9 mouse cellular contexts compared by ENCODE assay signal in the genomic region with DNA sequence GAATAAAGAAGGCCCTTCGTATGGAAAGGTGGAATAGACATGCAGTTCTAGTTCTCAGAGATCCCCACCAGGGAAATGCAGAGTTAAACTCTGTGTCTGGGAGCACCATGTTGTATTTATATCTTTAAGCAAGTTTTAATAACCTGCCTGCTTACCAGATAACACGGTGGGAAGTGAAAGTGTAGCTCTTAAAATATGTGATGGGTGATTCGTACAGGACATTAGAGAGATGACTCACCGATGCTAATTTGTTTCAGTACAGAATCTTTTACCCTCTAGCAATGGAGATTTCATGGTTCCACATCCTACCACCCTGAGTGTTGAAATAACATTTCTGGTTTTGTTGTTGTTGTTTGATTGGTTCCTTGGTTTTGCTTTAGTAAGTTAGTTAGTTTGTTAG. TPM values are rescaled to one million over a fixed set of nuclear protein-coding genes. Genes with fewer than 3 reads are reported as not detected.
DNase-seq lines count a peak whose midpoint lies in the region; ATAC-seq and TF ChIP-seq lines count a peak whose summit lies in the region.
"Had no signal": no experiment of that assay in that cellular context is flagged by ENCODE, and none has a peak within 500 bp of the region (broad histone marks: within the 10 kb centered on the region; RNA-seq: fewer than 3 reads in every experiment).

No protein-coding gene starts in this region.

- no peak for DNase-seq in lung, embryonic 14.5 days
- DNase-seq in lung, postnatal 10 days: no peak
- no peak for DNase-seq in forebrain, embryonic 14.5 days (ENCODE audit: low spot score)
- DNase-seq in limb, embryonic 14.5 days (ENCODE audit: low spot score): no peak
- DNase-seq in retina, embryonic 14.5 days (ENCODE audit: low spot score): no peak
- no peak for DNase-seq in frontal cortex, adult 2 months (ENCODE audit: extremely low spot score in 1 of 2, low spot score in 1 of 2)
- DNase-seq in gastrocnemius, postnatal 25 days: no peak
- DNase-seq: kidney, postnatal 14 days had no signal

- no peak for TF ChIP-seq POLR2A in limb, embryonic 14.5 days (IDR thresholded peaks at IDR 0.05; ENCODE audit: borderline replicate concordance, extremely low read depth, insufficient read depth, insufficient read length)

- no peak for ATAC-seq in lung, embryonic 14.5 days (ENCODE audit: insufficient read depth)
- no peak for ATAC-seq in forebrain, embryonic 14.5 days
- no peak for ATAC-seq in limb, embryonic 14.5 days (ENCODE audit: low FRiP score, low read depth)
- no peak for ATAC-seq in stomach, embryonic 14.5 days (ENCODE audit: insufficient number of reproducible peaks, insufficient read depth, low FRiP score, low read depth)

- no peak for TF ChIP-seq CTCF in lung, embryonic 14.5 days (IDR thresholded peaks at IDR 0.05; ENCODE audit: low read depth)

- H3K4me2 ChIP-seq in lung, embryonic 14.5 days: peak overlapping the region; percentile 77
- H3K4me2 ChIP-seq in forebrain, embryonic 14.5 days (ENCODE audit: low read length): peak overlapping the region; percentile 92
- H3K4me2 ChIP-seq in limb, embryonic 14.5 days (replicated peaks; ENCODE audit: low read depth, low read length, severe bottlenecking): peak overlapping the region; percentile 64
- peak overlapping the region; percentile 78 for H3K4me2 ChIP-seq in stomach, embryonic 14.5 days (replicated peaks; ENCODE audit: low read depth, low read length)

- no peaks in the 10 kb centered on the region for H3K9me3 ChIP-seq in lung, embryonic 14.5 days (ENCODE audit: low read depth, low read length)
- no peaks in the 10 kb centered on the region for H3K9me3 ChIP-seq in forebrain, embryonic 14.5 days (replicated peaks; ENCODE audit: control insufficient read depth, low read length)
- no peaks in the 10 kb centered on the region for H3K9me3 ChIP-seq in limb, embryonic 14.5 days (ENCODE audit: control insufficient read depth, low read length)
- H3K9me3 ChIP-seq in stomach, embryonic 14.5 days (ENCODE audit: control insufficient read depth, low read depth, low read length): no peaks in the 10 kb centered on the region

- peak overlapping the region; percentile 45 for H3K9ac ChIP-seq in lung, embryonic 14.5 days
- peak overlapping the region; percentile 99 for H3K9ac ChIP-seq in forebrain, embryonic 14.5 days (ENCODE audit: low read length)
- H3K9ac ChIP-seq in limb, embryonic 14.5 days (ENCODE audit: low read depth, low read length, severe bottlenecking): 0 out of 2 replicates have a peak overlapping the region, but pooled peaks have one; percentile 96
- H3K9ac ChIP-seq in stomach, embryonic 14.5 days (replicated peaks; ENCODE audit: low read depth, low read length): no peak overlapping the region

- peaks cover 24% of the 10 kb centered on the region for H3K36me3 ChIP-seq in lung, embryonic 14.5 days (ENCODE audit: insufficient read depth)
- H3K36me3 ChIP-seq in forebrain, embryonic 14.5 days (ENCODE audit: control insufficient read depth, insufficient read depth, low read length): peaks cover 24% of the 10 kb centered on the region
- H3K36me3 ChIP-seq in limb, embryonic 14.5 days (ENCODE audit: control insufficient read depth, insufficient read depth, low read length): peaks cover 22% of the 10 kb centered on the region
- peaks cover 16% of the 10 kb centered on the region; the same call in 1 of the 2 replicates for H3K36me3 ChIP-seq in stomach, embryonic 14.5 days (ENCODE audit: control insufficient read depth, insufficient read depth, low read length)

- 24% methylated on average over 4 of the region's 4 CpGs for WGBS in lung, embryonic 14.5 days
- WGBS in forebrain, embryonic 14.5 days: 29% methylated on average over 4 of the region's 4 CpGs
- 36% methylated on average over 4 of the region's 4 CpGs for WGBS in limb, embryonic 14.5 days
- WGBS in stomach, embryonic 14.5 days: 22% methylated on average over 4 of the region's 4 CpGs

- peak overlapping the region; percentile 99 for H3K4me3 ChIP-seq in lung, embryonic 14.5 days (ENCODE audit: low read depth, low read length)
- peak overlapping the region; percentile 96 for H3K4me3 ChIP-seq in forebrain, embryonic 14.5 days (ENCODE audit: low read depth, low read length)
- H3K4me3 ChIP-seq in limb, embryonic 14.5 days (replicated peaks; ENCODE audit: low read length): peak overlapping the region; percentile 95
- peak overlapping the region; percentile 94 for H3K4me3 ChIP-seq in stomach, embryonic 14.5 days (ENCODE audit: low read depth, low read length)

- H3K4me1 ChIP-seq in lung, embryonic 14.5 days (ENCODE audit: insufficient read depth): peaks cover 19% of the 10 kb centered on the region
- H3K4me1 ChIP-seq in forebrain, embryonic 14.5 days (ENCODE audit: control insufficient read depth, insufficient read depth, low read length): peaks cover 33% of the 10 kb centered on the region
- H3K4me1 ChIP-seq in limb, embryonic 14.5 days (ENCODE audit: control insufficient read depth, insufficient read depth, low read length): peaks cover 19% of the 10 kb centered on the region
- peaks cover 28% of the 10 kb centered on the region for H3K4me1 ChIP-seq in stomach, embryonic 14.5 days (ENCODE audit: control insufficient read depth, insufficient read depth, low read length)

- H3K27me3 ChIP-seq in lung, embryonic 14.5 days (ENCODE audit: insufficient read depth, low read length): no peaks in the 10 kb centered on the region
- no peaks in the 10 kb centered on the region for H3K27me3 ChIP-seq in forebrain, embryonic 14.5 days (replicated peaks; ENCODE audit: control insufficient read depth, insufficient read depth, low read length)
- H3K27me3 ChIP-seq in limb, embryonic 14.5 days (ENCODE audit: control insufficient read depth, insufficient read depth, low read length): no peaks in the 10 kb centered on the region
- no peaks in the 10 kb centered on the region for H3K27me3 ChIP-seq in stomach, embryonic 14.5 days (ENCODE audit: control insufficient read depth, insufficient read depth, low read length)

- 0 out of 2 replicates have a peak overlapping the region, but pooled peaks have one; percentile 22 for H3K27ac ChIP-seq in lung, embryonic 14.5 days (ENCODE audit: low read depth)
- H3K27ac ChIP-seq in forebrain, embryonic 14.5 days (ENCODE audit: low read depth, low read length): no peak overlapping the region
- H3K27ac ChIP-seq in limb, embryonic 14.5 days (replicated peaks; ENCODE audit: low read depth, low read length): 0 out of 2 replicates have a peak overlapping the region, but pooled peaks have one; percentile 20
- H3K27ac ChIP-seq in stomach, embryonic 14.5 days (ENCODE audit: low read length): no peak overlapping the region

RNA-seq across cellular contexts. Expression of a gene that starts 2.3 kb away (rescaled TPM):
- 44.5 and 46.8 TPM in 2 replicates for polyA plus RNA-seq in lung, embryonic 14.5 days (2014; fragmentation: Nextera tagmentation; extraction: Ambion mirVana)
- 60.0 and 64.7 TPM in 2 replicates for polyA plus RNA-seq in forebrain, embryonic 14.5 days (2014; fragmentation: Nextera tagmentation; extraction: Ambion mirVana)
- 35.3 and 38.9 TPM in 2 replicates for polyA plus RNA-seq in limb, embryonic 14.5 days (2012; rRNA removed)
- 42.7 and 44.1 TPM in 2 replicates for polyA plus RNA-seq in limb, embryonic 14.5 days (2014; fragmentation: Nextera tagmentation; extraction: Ambion mirVana)
- 46.5 and 50.8 TPM in 2 replicates for polyA plus RNA-seq in stomach, embryonic 14.5 days (2014; fragmentation: Nextera tagmentation; extraction: Ambion mirVana)
- 23.2 and 24.3 TPM in 2 replicates for polyA plus RNA-seq in frontal cortex, adult 2 months (2012; rRNA removed)
- 10 to 100 TPM; 47.1 to 47.6 TPM for total RNA-seq in gastrocnemius, postnatal 25 days (2021)

RNA-seq across cellular contexts. Expression of a gene that starts 23.2 kb away (rescaled TPM):
- polyA plus RNA-seq in lung, embryonic 14.5 days (2014; fragmentation: Nextera tagmentation; extraction: Ambion mirVana): 446 and 450 TPM in 2 replicates
- 340 and 348 TPM in 2 replicates for polyA plus RNA-seq in forebrain, embryonic 14.5 days (2014; fragmentation: Nextera tagmentation; extraction: Ambion mirVana)
- 524 and 556 TPM in 2 replicates for polyA plus RNA-seq in limb, embryonic 14.5 days (2012; rRNA removed)
- 338 and 354 TPM in 2 replicates for polyA plus RNA-seq in limb, embryonic 14.5 days (2014; fragmentation: Nextera tagmentation; extraction: Ambion mirVana)
- 345 and 362 TPM in 2 replicates for polyA plus RNA-seq in stomach, embryonic 14.5 days (2014; fragmentation: Nextera tagmentation; extraction: Ambion mirVana)
- 337 and 338 TPM in 2 replicates for polyA plus RNA-seq in frontal cortex, adult 2 months (2012; rRNA removed)
- total RNA-seq in gastrocnemius, postnatal 25 days (2021): 10 to 100 TPM; 58.0 to 68.8 TPM

RNA-seq across cellular contexts. Expression of a gene that starts 27.5 kb away (rescaled TPM):
- polyA plus RNA-seq in lung, embryonic 14.5 days (2014; fragmentation: Nextera tagmentation; extraction: Ambion mirVana): 14.1 and 16.8 TPM in 2 replicates
- 13.0 and 18.6 TPM in 2 replicates for polyA plus RNA-seq in forebrain, embryonic 14.5 days (2014; fragmentation: Nextera tagmentation; extraction: Ambion mirVana)
- polyA plus RNA-seq in limb, embryonic 14.5 days (2012; rRNA removed): 40.6 and 44.5 TPM in 2 replicates
- 20.9 and 25.5 TPM in 2 replicates for polyA plus RNA-seq in limb, embryonic 14.5 days (2014; fragmentation: Nextera tagmentation; extraction: Ambion mirVana)
- polyA plus RNA-seq in stomach, embryonic 14.5 days (2014; fragmentation: Nextera tagmentation; extraction: Ambion mirVana): 21.7 and 24.9 TPM in 2 replicates
- 28.0 and 32.7 TPM in 2 replicates for polyA plus RNA-seq in frontal cortex, adult 2 months (2012; rRNA removed)
- 10 to 100 TPM; 76.3 to 78.6 TPM for total RNA-seq in gastrocnemius, postnatal 25 days (2021)

Comparison
In these comparisons a context has a peak if more than half of its experiments do, and no peak if none do; other contexts are left out.
1. H3K27ac ChIP-seq: peak in lung, embryonic 14.5 days (single experiment) and limb, embryonic 14.5 days (single experiment); none in forebrain, embryonic 14.5 days (single experiment) and stomach, embryonic 14.5 days (single experiment).
2. Peak in every context shown above with its lines, with median percentiles within 50 percentile points of each other: H3K4me2 ChIP-seq and H3K4me3 ChIP-seq.